Mouse (Mus musculus) bone marrow, adult 2 months (tissue): ENCODE measurements around the gene Atp2c2. TPM values are rescaled to one million over a fixed set of nuclear protein-coding genes. Genes with fewer than 3 reads are reported as not detected.
A peak's percentile ranks its signal among the peaks of the same experiment; 100 is the strongest.

Experiments used
- H3K27ac ChIP-seq: fragments of 200-500 bp; 2 replicates; pipeline ENCODE4 v1.5.1; 2012; ENCODE audit warnings: low read depth, mild to moderate bottlenecking, control low read depth, inconsistent platforms, low read length; ENCODE audit not compliant: control insufficient read depth, poor library complexity, insufficient read depth
- H3K4me1 ChIP-seq: fragments of 200-500 bp; 2 replicates; pipeline ENCODE4 v1.6.1; 2011; ENCODE audit warnings: low read length; ENCODE audit not compliant: control insufficient read depth, insufficient read depth
- H3K4me3 ChIP-seq: fragments of 200-500 bp; replicated peaks from 2 replicates; pipeline ENCODE3; 2011; ENCODE audit warnings: mild to moderate bottlenecking, low read depth, low read length, control low read depth; ENCODE audit not compliant: control insufficient read depth
- CTCF ChIP-seq: fragments of 200-500 bp; IDR thresholded peaks from 2 replicates; pipeline ENCODE4 v1.5.1; 2011; ENCODE audit warnings: low read length, control low read depth; ENCODE audit not compliant: control insufficient read depth, insufficient read depth
- POLR2A ChIP-seq: fragments of 200-500 bp; IDR thresholded peaks from 2 replicates; pipeline ENCODE4 v1.6.1; 2011; ENCODE audit warnings: low read depth, mild to moderate bottlenecking, control low read depth, low read length, borderline replicate concordance; ENCODE audit not compliant: control insufficient read depth
- WGBS: fragments of 180-500 bp; shearing (Covaris S2); methylation state at CpG from one replicate; pipeline ENCODE4 v1.1.7; 2018; 5-methylcytosine and 5-hydroxymethylcytosine counted together
- polyA plus RNA-seq: library from polyadenylated mRNA; stranded (reverse); fragments of >200 nt; gene quantifications from 2 replicates; pipeline ENCODE4 v1.2.4, GENCODE M21; 2011; ENCODE audit warnings: low replicate concordance; ENCODE audit not compliant: missing spikeins, insufficient read depth, insufficient read length

Atp2c2 gene
- polyA plus RNA-seq, 1 experiment, result not detected

- Histone ChIP-seq H3K27ac (no peak overlapping the region; the same call in 1 of the 2 replicates), H3K4me1 (no peaks in the 10 kb centered on the region), H3K4me3 (no peak overlapping the region)
- TF ChIP-seq POLR2A (no peak), CTCF (peak; percentile 43; the same call in 1 of the 2 replicates)
- WGBS, result 51% methylated on average over 12 of the region's 12 CpGs
Observed at GRCm38 (mm10) chr8:119669284-119669683, 30.5 kb upstream of the Atp2c2 start.

- TF ChIP-seq CTCF, result no peak
- no peak for TF ChIP-seq POLR2A
- no peak overlapping the region for H3K4me3 ChIP-seq
- 66% methylated on average over 16 of the region's 16 CpGs for whole genome bisulfite sequencing
Observed at GRCm38 (mm10) chr8:119670419-119671091, 29.3 kb upstream of the Atp2c2 start.

GRCm38 (mm10) chr8:119673976-119674555, 25.7 kb upstream of the Atp2c2 start:
- Histone ChIP-seq H3K4me1 (no peaks in the 10 kb centered on the region), H3K4me3 (no peak overlapping the region), H3K27ac (no peak overlapping the region)
- TF ChIP-seq POLR2A (no peak), CTCF (0 out of 2 replicates have a peak, but pooled peaks have one; percentile 18)
- 78% methylated on average over 11 of the region's 11 CpGs for WGBS

More at GRCm38 (mm10) chr8:119670419-119671091, 29.3 kb upstream of the Atp2c2 start:
- Histone ChIP-seq H3K4me1 (no peaks in the 10 kb centered on the region), H3K27ac (no peak overlapping the region)

- Histone ChIP-seq H3K4me3 (no peak overlapping the region), H3K4me1 (no peaks in the 10 kb centered on the region), H3K27ac (no peak overlapping the region)
- no peak for TF ChIP-seq POLR2A
- no peak for TF ChIP-seq CTCF
- WGBS, result 80% methylated on average over 5 of the region's 5 CpGs
Observed at GRCm38 (mm10) chr8:119675457-119675856, 24.4 kb upstream of the Atp2c2 start.

GRCm38 (mm10) chr8:119676389-119676788, 23.4 kb upstream of the Atp2c2 start:
- H3K4me3 ChIP-seq, result no peak overlapping the region
- no peaks in the 10 kb centered on the region for H3K4me1 ChIP-seq
- H3K27ac ChIP-seq, result no peak overlapping the region
- WGBS, result 2% methylated on average over 8 of the region's 8 CpGs
- no peak for TF ChIP-seq POLR2A
- peak; percentile 87 for TF ChIP-seq CTCF

GRCm38 (mm10) chr8:119678138-119678843, 21.5 kb upstream of the Atp2c2 start:
- peak; percentile 40; the same call in 1 of the 2 replicates for TF ChIP-seq CTCF
- no peak for TF ChIP-seq POLR2A
- no peaks in the 10 kb centered on the region for H3K4me1 ChIP-seq
- 22% methylated on average over 18 of the region's 18 CpGs for WGBS
- H3K4me3 ChIP-seq, result no peak overlapping the region
- no peak overlapping the region for H3K27ac ChIP-seq

GRCm38 (mm10) chr8:119679184-119679583, 20.6 kb upstream of the Atp2c2 start:
- Histone ChIP-seq H3K4me1 (no peaks in the 10 kb centered on the region), H3K4me3 (no peak overlapping the region), H3K27ac (no peak overlapping the region)
- WGBS, result 74% methylated on average over 14 of the region's 14 CpGs
- TF ChIP-seq CTCF, result no peak
- no peak for TF ChIP-seq POLR2A

GRCm38 (mm10) chr8:119690602-119691001, 9.2 kb upstream of the Atp2c2 start:
- Histone ChIP-seq H3K27ac (no peak overlapping the region), H3K4me3 (no peak overlapping the region), H3K4me1 (no peaks in the 10 kb centered on the region)
- WGBS, result 78% methylated on average over 6 of the region's 6 CpGs
- TF ChIP-seq CTCF (no peak), POLR2A (no peak)

GRCm38 (mm10) chr8:119691989-119692388, 7.8 kb upstream of the Atp2c2 start:
- TF ChIP-seq CTCF (no peak), POLR2A (no peak)
- Histone ChIP-seq H3K27ac (no peak overlapping the region), H3K4me3 (no peak overlapping the region), H3K4me1 (no peaks in the 10 kb centered on the region)
- 78% methylated on average over 4 of the region's 4 CpGs for WGBS
